Mouse (Mus musculus): Measurements from ENCODE around the gene Cdc42se1. TPM values are rescaled to one million over a fixed set of nuclear protein-coding genes. Genes with fewer than 3 reads are reported as not detected.

Cdc42se1 gene
- polyA plus RNA-seq, 1 experiment: 65.4 TPM

- TF ChIP-seq POLR2A (IDR thresholded peaks at IDR 0.05; ENCODE audit: extremely low read depth, insufficient read depth, low read length) (peak; percentile 83), CTCF (IDR thresholded peaks at IDR 0.05; ENCODE audit: extremely low read depth, insufficient read depth, low read length) (peak; percentile 50)
- H3K4me3 ChIP-seq (ENCODE audit: insufficient read depth, low read length): peak within 1 kb of the TSS; percentile 68
- peak within 1 kb of the TSS; percentile 83 for H3K27ac ChIP-seq (ENCODE audit: insufficient read depth, low read length)
- H3K4me1 ChIP-seq (ENCODE audit: control insufficient read depth, insufficient read depth, low read length): no peaks in the 10 kb centered on the region
These were observed 11.0 kb upstream of the Cdc42se1 start, which contains the start of gene Gabpb2 for GRCm38 (mm10) chr3:95217255-95218134. Gene Gabpb2, minus strand, starts transcription at chr3:95217916.

DNA sequence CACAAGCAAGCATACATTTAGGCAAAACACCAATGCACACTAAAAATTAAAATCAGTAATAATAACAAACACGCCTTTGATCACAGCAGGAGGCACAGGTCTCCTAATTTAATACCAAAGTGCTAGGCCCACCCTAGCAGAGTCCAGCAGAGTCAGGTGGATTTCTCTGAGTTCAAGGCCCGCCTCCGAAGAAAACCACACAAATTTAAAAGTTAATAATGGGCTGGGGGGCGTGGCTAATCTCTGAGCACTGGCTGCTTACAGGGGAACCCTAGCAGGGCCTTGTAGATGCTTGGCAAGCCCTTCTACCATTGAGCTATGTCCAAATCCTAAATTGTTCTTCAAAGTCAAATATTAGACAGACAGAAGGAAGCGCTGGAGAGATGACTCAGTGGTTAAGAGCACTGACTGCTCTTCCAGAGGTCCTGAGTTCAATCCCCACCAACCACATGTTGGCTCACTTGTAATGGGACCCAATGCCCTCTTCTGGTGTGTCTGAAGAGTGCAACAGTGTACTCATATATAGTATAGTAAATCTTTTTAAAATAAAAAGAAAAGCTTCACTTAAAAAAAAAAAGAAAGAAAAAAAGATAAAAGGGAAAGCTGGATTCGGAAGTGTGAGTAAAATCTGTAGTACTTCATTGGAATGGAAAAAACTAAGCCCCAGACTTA, 9.9 kb upstream of the Cdc42se1 start:
- TF ChIP-seq CTCF (IDR thresholded peaks at IDR 0.05; ENCODE audit: extremely low read depth, insufficient read depth, low read length) (no peak), POLR2A (IDR thresholded peaks at IDR 0.05; ENCODE audit: extremely low read depth, insufficient read depth, low read length) (no peak)
- Histone ChIP-seq H3K27ac (ENCODE audit: insufficient read depth, low read length) (no peak overlapping the region), H3K4me1 (ENCODE audit: control insufficient read depth, insufficient read depth, low read length) (no peaks in the 10 kb centered on the region), H3K4me3 (ENCODE audit: insufficient read depth, low read length) (no peak overlapping the region)

DNA sequence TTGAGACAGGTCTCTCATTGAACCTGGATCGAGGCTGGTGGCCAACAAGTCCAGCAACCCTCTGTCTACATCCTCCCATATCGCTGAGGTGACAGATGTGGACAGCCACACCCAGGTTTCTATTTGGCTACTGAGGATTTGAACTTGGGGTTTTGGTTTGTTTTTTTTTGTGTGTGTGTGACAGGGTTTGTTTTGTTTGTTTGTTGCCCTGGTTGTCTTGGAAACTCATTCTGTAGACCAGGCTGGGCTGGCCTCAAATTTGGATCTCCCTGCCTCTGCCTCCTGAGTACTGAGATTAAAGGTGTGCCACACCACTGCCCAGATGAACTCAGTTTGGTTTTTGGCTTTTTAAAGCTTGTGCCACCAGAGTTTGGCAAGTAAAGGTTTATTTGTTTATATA, 5.5 kb upstream of the Cdc42se1 start:
- TF ChIP-seq CTCF (IDR thresholded peaks at IDR 0.05; ENCODE audit: extremely low read depth, insufficient read depth, low read length): no peak
- no peak for TF ChIP-seq POLR2A (IDR thresholded peaks at IDR 0.05; ENCODE audit: extremely low read depth, insufficient read depth, low read length)
- H3K4me1 ChIP-seq (ENCODE audit: control insufficient read depth, insufficient read depth, low read length): peaks cover 2% of the 10 kb centered on the region; the same call in 1 of the 2 replicates
- H3K27ac ChIP-seq (ENCODE audit: insufficient read depth, low read length): no peak overlapping the region
- H3K4me3 ChIP-seq (ENCODE audit: insufficient read depth, low read length): no peak overlapping the region

DNA sequence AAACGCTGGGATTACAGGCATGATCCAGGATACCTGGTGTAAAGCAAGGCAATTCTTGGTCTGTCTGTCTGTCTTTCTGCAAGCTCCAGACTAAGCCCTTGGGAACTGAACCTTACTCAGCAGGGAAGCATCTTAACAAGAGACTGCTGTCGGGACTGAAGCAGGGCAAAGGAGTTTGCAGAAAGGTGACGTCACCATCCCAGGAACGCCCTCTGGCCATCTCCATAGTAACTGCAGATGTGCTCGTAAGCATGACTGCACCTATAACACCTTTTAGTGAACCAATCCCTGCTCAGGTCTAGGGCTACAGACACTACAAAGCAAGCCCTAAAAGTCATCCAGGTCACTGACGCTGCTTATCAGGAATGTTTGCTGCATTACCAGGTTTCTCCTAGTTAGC, 4.2 kb upstream of the Cdc42se1 start:
- Histone ChIP-seq H3K4me3 (ENCODE audit: insufficient read depth, low read length) (peak overlapping the region; percentile 5; the same call in 1 of the 2 replicates), H3K27ac (ENCODE audit: insufficient read depth, low read length) (no peak overlapping the region), H3K4me1 (ENCODE audit: control insufficient read depth, insufficient read depth, low read length) (peaks cover 2% of the 10 kb centered on the region; the same call in 1 of the 2 replicates)
- TF ChIP-seq POLR2A (IDR thresholded peaks at IDR 0.05; ENCODE audit: extremely low read depth, insufficient read depth, low read length) (0 out of 2 replicates have a peak, but pooled peaks have one; percentile 12), CTCF (IDR thresholded peaks at IDR 0.05; ENCODE audit: extremely low read depth, insufficient read depth, low read length) (no peak)

- Histone ChIP-seq H3K4me1 (ENCODE audit: control insufficient read depth, insufficient read depth, low read length) (peaks cover 10% of the 10 kb centered on the region), H3K4me3 (ENCODE audit: insufficient read depth, low read length) (peak overlapping the region; percentile 77)
These were observed 1.3 kb upstream of the Cdc42se1 start for GRCm38 (mm10) chr3:95227214-95227613.

GRCm38 (mm10) chr3:95228894-95229780, 605 bp downstream of the Cdc42se1 start:
- H3K27ac ChIP-seq (ENCODE audit: insufficient read depth, low read length): peak overlapping the region; percentile 87
- TF ChIP-seq CTCF (IDR thresholded peaks at IDR 0.05; ENCODE audit: extremely low read depth, insufficient read depth, low read length) (no peak), POLR2A (IDR thresholded peaks at IDR 0.05; ENCODE audit: extremely low read depth, insufficient read depth, low read length) (no peak)
- H3K4me1 ChIP-seq (ENCODE audit: control insufficient read depth, insufficient read depth, low read length): peaks cover 10% of the 10 kb centered on the region
- H3K4me3 ChIP-seq (ENCODE audit: insufficient read depth, low read length): peak overlapping the region; percentile 77

More at GRCm38 (mm10) chr3:95227214-95227613, 1.3 kb upstream of the Cdc42se1 start:
- H3K27ac ChIP-seq (ENCODE audit: insufficient read depth, low read length): no peak overlapping the region; the same call in 1 of the 2 replicates
- no peak for TF ChIP-seq CTCF (IDR thresholded peaks at IDR 0.05; ENCODE audit: extremely low read depth, insufficient read depth, low read length)
- no peak for TF ChIP-seq POLR2A (IDR thresholded peaks at IDR 0.05; ENCODE audit: extremely low read depth, insufficient read depth, low read length)

DNA sequence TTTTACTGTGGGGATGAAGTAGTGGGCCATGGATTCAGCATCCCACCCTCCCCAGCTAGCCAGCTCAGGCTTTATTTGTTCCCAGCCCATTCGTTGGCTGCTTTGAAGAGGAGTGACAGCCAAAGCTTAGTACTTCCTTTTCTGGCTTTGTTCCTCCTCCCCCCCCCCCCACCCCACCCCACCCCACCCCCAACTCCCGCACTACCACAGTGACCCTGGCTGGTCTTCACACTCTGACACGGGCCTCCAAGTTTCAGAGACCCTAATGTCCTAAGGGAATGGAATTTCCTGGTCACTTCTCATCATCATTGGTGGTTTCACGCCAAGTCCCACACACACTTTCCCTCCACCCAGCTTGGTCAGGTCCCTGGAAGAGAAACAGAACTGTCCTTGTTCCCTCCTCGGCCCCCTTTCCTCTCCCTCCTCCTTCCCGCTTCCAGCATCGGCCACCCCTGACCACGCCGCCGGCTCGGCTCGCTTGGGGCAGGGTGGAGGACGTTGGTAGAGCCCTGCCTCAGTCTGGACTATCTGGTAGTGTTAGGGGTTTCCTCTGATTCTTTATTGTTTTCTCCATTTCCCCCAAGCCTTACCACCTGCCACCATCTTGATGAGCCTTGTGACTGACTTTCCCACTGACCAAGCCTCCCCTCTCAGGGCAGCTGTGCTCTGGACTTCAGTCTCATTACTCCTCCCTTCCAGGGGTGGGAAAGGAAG, 1.4 kb downstream of the Cdc42se1 start:
- no peak for TF ChIP-seq CTCF (IDR thresholded peaks at IDR 0.05; ENCODE audit: extremely low read depth, insufficient read depth, low read length)
- TF ChIP-seq POLR2A (IDR thresholded peaks at IDR 0.05; ENCODE audit: extremely low read depth, insufficient read depth, low read length): no peak
- peaks cover 9% of the 10 kb centered on the region for H3K4me1 ChIP-seq (ENCODE audit: control insufficient read depth, insufficient read depth, low read length)
- H3K27ac ChIP-seq (ENCODE audit: insufficient read depth, low read length): peak overlapping the region; percentile 87

GRCm38 (mm10) chr3:95230495-95231297, 2.2 kb downstream of the Cdc42se1 start:
- Histone ChIP-seq H3K4me3 (ENCODE audit: insufficient read depth, low read length) (peak overlapping the region; percentile 77), H3K4me1 (ENCODE audit: control insufficient read depth, insufficient read depth, low read length) (peaks cover 9% of the 10 kb centered on the region), H3K27ac (ENCODE audit: insufficient read depth, low read length) (peak overlapping the region; percentile 87)
- no peak for TF ChIP-seq POLR2A (IDR thresholded peaks at IDR 0.05; ENCODE audit: extremely low read depth, insufficient read depth, low read length)
- no peak for TF ChIP-seq CTCF (IDR thresholded peaks at IDR 0.05; ENCODE audit: extremely low read depth, insufficient read depth, low read length)

More for the DNA sequence above, 1.4 kb downstream of the Cdc42se1 start:
- H3K4me3 ChIP-seq (ENCODE audit: insufficient read depth, low read length): peak overlapping the region; percentile 77
